Mouse (Mus musculus) heart, embryonic 14.5 days (tissue): ENCODE data around the gene Fez1. TPM values are rescaled to one million over a fixed set of nuclear protein-coding genes. Genes with fewer than 3 reads are reported as not detected.

ENCODE experiments used
- ATAC-seq: fragments of 200-750 bp; cut with Nextera tagmentation; 2 replicates; pipeline ENCODE4 v1.8.0; 2017; ENCODE audit warnings: low read depth, moderate TSS enrichment; ENCODE audit not compliant: insufficient number of reproducible peaks, insufficient read depth, low FRiP score
- H3K27ac ChIP-seq, 2 experiments: fragments of 200-500 bp in 1 of 2; fragments of 300-500 bp in 1 of 2; sonication (generic) in 1 of 2; replicated peaks in 1 of 2; 2 replicates each; pipeline ENCODE4 v1.5.1; 2012 to 2014; ENCODE audit warnings: low read depth in 2 of 2, low read length in 2 of 2, control low read depth in 1 of 2, mild to moderate bottlenecking in 1 of 2, mixed read lengths in 1 of 2; ENCODE audit not compliant: control insufficient read depth in 1 of 2, insufficient read depth in 1 of 2
- H3K27me3 ChIP-seq: fragments of 300-500 bp; sonication (generic); 2 replicates; pipeline ENCODE4 v1.6.1; 2014; ENCODE audit warnings: mild to moderate bottlenecking, low read length, control low read depth; ENCODE audit not compliant: control insufficient read depth, insufficient read depth
- H3K36me3 ChIP-seq: fragments of 300-500 bp; sonication (generic); 2 replicates; pipeline ENCODE4 v1.6.1; 2014; ENCODE audit warnings: mild to moderate bottlenecking, control low read depth, low read length, mixed read lengths; ENCODE audit not compliant: control insufficient read depth, insufficient read depth
- H3K4me1 ChIP-seq, 2 experiments: fragments of 200-500 bp in 1 of 2; fragments of 300-500 bp in 1 of 2; sonication (generic) in 1 of 2; 2 replicates each; pipeline ENCODE4 v1.6.1; 2012 to 2014; ENCODE audit warnings: low read length in 2 of 2, control low read depth in 1 of 2, mixed read lengths in 1 of 2; ENCODE audit not compliant: control insufficient read depth in 2 of 2, insufficient read depth in 2 of 2
- H3K4me2 ChIP-seq: fragments of 300-500 bp; sonication (generic); 2 replicates; pipeline ENCODE4 v1.6.1; 2014; ENCODE audit warnings: mild to moderate bottlenecking, low read length
- H3K4me3 ChIP-seq, 2 experiments: fragments of 200-500 bp in 1 of 2; fragments of 300-500 bp in 1 of 2; sonication (generic) in 1 of 2; 2 replicates each; pipeline ENCODE4 v1.5.1; 2012 to 2014; ENCODE audit warnings: low read length in 2 of 2, mild to moderate bottlenecking in 2 of 2, control low read depth in 1 of 2, low read depth in 1 of 2, moderate library complexity in 1 of 2; ENCODE audit not compliant: control insufficient read depth in 1 of 2, insufficient read depth in 1 of 2
- H3K9ac ChIP-seq: fragments of 300-500 bp; sonication (generic); 2 replicates; pipeline ENCODE4 v1.6.1; 2014; ENCODE audit warnings: mild to moderate bottlenecking, low read length
- H3K9me3 ChIP-seq: fragments of 300-500 bp; sonication (generic); 2 replicates; pipeline ENCODE4 v1.6.1; 2016; ENCODE audit warnings: low read length, control low read depth; ENCODE audit not compliant: control insufficient read depth
- WGBS: fragments of 180-500 bp; shearing (Covaris S2); extraction: QIAGEN DNeasy Blood & Tissue Kit; methylation state at CpG from one replicate; pipeline ENCODE4 v1.1.7; 2014; 5-methylcytosine and 5-hydroxymethylcytosine counted together
- polyA plus RNA-seq: library from polyadenylated mRNA; unstranded; fragments of >200 nt; fragmentation: Nextera tagmentation; extraction: Ambion mirVana; gene quantifications from 2 replicates; pipeline ENCODE4 v1.2.1, GENCODE M21; 2014

The Fez1 gene
- polyA plus RNA-seq, 1 experiment from 2014 or later: 2.0 TPM

DNA sequence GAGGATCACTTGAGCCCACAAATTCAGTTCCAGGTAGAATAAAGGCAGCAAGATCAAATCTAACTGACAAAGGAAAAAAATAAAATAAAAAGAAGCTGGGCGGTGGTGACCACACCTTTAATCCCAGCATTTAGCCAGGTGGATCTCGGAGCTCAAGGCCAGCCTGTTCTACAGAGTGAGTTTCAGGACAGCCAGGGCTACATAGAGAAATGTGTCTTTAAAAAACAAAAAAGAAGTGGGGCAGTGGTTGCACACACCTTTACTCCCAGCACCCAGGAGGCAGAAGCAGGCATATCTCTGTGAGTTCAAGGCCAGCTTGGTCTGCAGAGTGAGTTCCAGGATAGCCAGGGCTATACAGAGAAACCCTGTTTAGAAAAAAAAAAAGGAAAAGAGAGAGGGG lies 19.7 kb upstream of the Fez1 start:
- Histone ChIP-seq H3K9ac (no peak overlapping the region), H3K9me3 (no peaks in the 10 kb centered on the region), H3K4me3 (no peak overlapping the region), H3K4me2 (no peak overlapping the region), H3K27me3 (no peaks in the 10 kb centered on the region), H3K27ac (no peak overlapping the region), H3K36me3 (no peaks in the 10 kb centered on the region), H3K4me1 (no peaks in the 10 kb centered on the region)
- 77% methylated on average over 2 of the region's 2 CpGs for WGBS
- ATAC-seq: no peak

DNA sequence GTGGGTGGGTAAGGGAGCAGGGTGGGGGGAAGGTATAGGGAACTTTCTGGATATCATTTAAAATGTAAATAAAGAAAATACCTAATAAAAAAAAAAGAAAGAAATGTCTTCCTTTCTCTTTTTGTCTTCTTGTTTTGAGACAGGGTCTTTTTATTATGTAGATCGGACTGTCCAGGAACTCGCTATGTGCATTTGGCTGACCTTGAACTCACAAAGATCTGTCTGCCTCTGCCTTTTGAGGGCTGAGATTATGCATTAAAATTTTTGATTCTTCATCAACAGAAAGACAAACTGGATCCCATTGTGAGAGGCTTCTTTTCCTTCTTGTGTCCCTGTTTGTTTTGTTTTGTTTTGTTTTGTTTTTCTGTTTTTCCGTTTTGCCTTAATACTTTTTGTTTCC lies 18.7 kb upstream of the Fez1 start:
- ATAC-seq: no peak
- 87% methylated on average over 3 of the region's 3 CpGs for WGBS
- no peak overlapping the region for H3K9ac ChIP-seq
- H3K4me3 ChIP-seq: no peak overlapping the region
- no peaks in the 10 kb centered on the region for H3K36me3 ChIP-seq
- no peaks in the 10 kb centered on the region for H3K27me3 ChIP-seq
- H3K4me1 ChIP-seq: no peaks in the 10 kb centered on the region
- no peak overlapping the region for H3K27ac ChIP-seq
- H3K9me3 ChIP-seq: no peaks in the 10 kb centered on the region
- no peak overlapping the region for H3K4me2 ChIP-seq

DNA sequence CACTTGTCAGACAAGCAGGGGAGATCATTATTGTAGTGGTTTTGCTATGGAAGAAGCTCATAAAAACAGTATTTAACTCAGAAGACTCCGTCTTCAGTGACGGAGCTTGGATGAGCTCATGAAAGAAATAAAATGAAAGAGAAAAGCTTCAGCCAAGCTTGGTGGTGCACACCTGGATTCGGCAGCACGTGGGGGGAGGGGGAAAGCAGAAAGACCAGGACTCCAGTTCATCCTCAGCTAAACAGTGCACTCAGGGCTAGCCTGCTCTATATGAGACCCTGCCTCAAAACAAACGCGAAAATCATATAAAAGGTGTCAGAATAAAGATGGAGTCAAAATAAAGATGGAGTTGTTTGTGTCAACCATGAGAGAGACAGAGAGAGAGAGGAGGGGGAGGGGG lies 18.3 kb upstream of the Fez1 start:
- Histone ChIP-seq H3K9me3 (no peaks in the 10 kb centered on the region), H3K4me3 (no peak overlapping the region), H3K4me2 (no peak overlapping the region), H3K4me1 (no peaks in the 10 kb centered on the region), H3K36me3 (no peaks in the 10 kb centered on the region), H3K9ac (no peak overlapping the region), H3K27ac (no peak overlapping the region), H3K27me3 (no peaks in the 10 kb centered on the region)
- no peak for ATAC-seq
- 82% methylated on average over 6 of the region's 6 CpGs for WGBS

DNA sequence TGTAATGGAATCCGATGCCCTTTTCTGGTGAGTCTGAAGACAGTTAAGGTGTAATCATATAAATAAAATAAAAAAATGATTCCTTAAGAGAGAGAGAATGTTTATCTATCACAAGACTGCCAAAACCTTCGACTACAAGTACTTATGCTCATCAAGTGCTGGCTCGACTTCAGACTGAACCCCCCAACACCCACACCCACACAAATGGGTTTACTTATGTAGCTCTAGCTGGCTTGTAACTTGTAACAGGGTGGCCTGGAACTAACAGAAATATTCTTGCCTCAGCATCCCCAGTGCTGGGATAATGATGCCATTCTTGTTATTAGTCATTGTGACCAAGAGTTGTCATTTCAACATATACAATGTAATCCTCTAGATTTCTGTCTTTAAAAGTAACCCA lies 17.7 kb upstream of the Fez1 start:
- WGBS: 76% methylated on average over 3 of the region's 3 CpGs
- H3K27me3 ChIP-seq: no peaks in the 10 kb centered on the region

DNA sequence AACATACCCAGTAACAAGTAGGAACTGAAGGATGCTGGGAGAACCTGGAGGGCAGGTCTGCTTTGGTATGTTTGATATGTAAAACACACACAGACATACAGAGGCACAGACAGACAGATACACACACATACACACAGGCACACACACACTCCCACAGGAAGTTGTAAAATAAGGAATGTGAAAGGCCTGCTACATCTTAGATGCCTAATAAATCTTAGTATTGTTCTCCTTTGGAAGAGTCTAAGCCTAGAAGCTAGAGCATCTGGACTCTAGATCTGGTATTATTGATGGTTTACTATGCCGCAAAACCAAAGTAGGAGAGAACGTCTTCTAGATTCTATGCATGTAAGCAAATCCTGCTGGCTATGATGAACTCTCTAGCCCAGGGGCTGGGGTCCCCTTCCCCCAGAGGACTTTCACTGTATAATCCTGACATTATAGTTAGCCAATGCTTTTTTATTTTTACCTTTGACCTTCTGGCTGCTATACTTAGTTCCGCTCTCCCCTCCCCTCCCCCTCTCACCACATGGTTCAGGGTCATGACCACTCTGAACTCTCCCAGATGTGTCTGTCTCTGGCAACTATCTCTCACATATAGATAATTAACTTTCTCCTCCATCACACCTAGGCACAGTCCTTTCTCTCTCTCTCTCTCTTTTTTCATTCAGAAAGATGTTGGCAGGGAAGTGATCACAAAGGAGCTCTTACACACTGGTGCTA lies 16.2 kb upstream of the Fez1 start:
- H3K4me3 ChIP-seq: no peak overlapping the region
- H3K9ac ChIP-seq: no peak overlapping the region
- no peak overlapping the region for H3K27ac ChIP-seq
- no peaks in the 10 kb centered on the region for H3K9me3 ChIP-seq
- no peaks in the 10 kb centered on the region for H3K36me3 ChIP-seq
- H3K4me1 ChIP-seq: no peaks in the 10 kb centered on the region
- no peaks in the 10 kb centered on the region for H3K27me3 ChIP-seq
- 90% methylated on average over 3 of the region's 3 CpGs for WGBS
- ATAC-seq: no peak
- no peak overlapping the region for H3K4me2 ChIP-seq

More for the DNA sequence above, 17.7 kb upstream of the Fez1 start:
- no peaks in the 10 kb centered on the region for H3K9me3 ChIP-seq
- H3K4me3 ChIP-seq: no peak overlapping the region
- H3K36me3 ChIP-seq: no peaks in the 10 kb centered on the region
- no peak overlapping the region for H3K9ac ChIP-seq
- no peak overlapping the region for H3K27ac ChIP-seq
- ATAC-seq: no peak
- H3K4me1 ChIP-seq: no peaks in the 10 kb centered on the region
- H3K4me2 ChIP-seq: no peak overlapping the region

DNA sequence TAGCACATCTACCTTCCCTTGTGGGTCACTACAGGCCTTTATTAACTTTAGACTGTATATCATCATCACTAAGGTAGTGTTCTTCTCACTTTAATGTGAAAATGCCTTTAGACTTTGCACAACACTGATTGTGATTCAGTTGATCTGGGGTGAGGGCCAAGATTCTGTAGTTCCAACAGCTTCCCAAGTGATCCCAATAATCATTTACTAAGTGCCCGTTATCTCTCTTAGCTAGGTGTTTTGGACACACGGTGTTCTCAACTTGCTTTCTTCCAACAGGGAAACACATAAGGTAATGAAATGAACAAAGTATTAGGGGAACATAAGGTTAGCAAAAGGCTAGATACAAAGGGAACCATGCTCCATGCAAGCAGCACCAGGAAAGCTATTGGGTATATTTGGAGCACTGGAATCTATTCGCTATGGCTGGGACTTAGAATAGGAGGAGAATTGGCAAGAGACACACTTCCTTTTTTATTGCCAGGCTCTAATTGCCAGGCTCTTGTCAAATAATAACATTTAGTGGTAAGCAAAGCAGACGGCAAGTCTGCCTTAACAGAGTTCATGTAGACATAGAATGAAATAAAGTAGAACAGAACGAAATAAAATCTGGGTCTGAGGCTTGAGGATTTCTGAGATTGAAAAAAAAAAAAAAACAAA lies 13.4 kb upstream of the Fez1 start:
- Histone ChIP-seq H3K36me3 (no peaks in the 10 kb centered on the region), H3K4me2 (no peak overlapping the region), H3K9me3 (no peaks in the 10 kb centered on the region), H3K9ac (no peak overlapping the region), H3K4me1 (no peaks in the 10 kb centered on the region), H3K4me3 (no peak overlapping the region), H3K27me3 (no peaks in the 10 kb centered on the region), H3K27ac (no peak overlapping the region)
- no peak for ATAC-seq
- WGBS: 71% methylated on average over 5 of the region's 5 CpGs

DNA sequence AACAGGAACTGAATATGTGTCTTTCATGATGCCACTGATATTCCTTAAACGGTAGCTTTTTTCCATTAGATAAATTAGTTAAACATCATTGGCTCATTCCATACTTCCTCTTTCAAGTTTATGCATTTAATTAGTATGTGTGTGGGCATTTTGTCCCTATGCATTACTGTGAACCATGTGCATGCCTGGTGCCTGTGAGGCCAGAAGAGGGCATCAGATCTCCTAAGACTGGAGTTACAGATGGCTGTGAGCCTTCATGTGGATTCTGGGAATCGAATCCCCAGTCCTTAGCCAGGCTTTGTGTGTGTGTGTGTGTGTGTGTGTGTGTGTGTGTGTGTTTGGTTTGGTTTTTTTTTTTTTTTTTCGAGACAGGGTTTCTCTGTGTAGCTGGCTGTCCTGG lies 7.2 kb upstream of the Fez1 start:
- WGBS: 72% methylated on average over 3 of the region's 3 CpGs
- Histone ChIP-seq H3K4me1 (no peaks in the 10 kb centered on the region), H3K27me3 (no peaks in the 10 kb centered on the region), H3K36me3 (no peaks in the 10 kb centered on the region), H3K9ac (no peak overlapping the region), H3K4me2 (no peak overlapping the region), H3K4me3 (no peak overlapping the region), H3K9me3 (no peaks in the 10 kb centered on the region), H3K27ac (no peak overlapping the region)
- ATAC-seq: no peak

DNA sequence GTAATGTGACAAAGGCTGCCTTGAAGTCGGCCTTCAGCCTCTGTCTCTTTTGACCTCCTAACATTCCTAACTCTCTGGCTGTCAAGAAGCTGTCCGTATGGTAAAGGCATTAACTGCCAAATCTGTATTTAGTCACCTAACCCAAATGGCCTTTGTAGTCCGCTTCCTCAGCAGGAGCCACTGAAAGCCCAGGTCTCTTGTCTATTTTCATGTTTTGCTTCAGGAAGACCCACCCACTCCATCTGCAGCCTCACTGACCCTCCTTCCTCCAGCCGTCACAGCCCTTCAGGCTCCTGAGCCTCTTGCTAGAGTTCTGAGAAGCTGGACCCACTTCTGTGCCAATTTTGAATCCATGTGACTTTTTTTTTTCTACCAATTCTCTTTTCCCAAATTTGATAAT lies 2.8 kb upstream of the Fez1 start:
- H3K9me3 ChIP-seq: no peaks in the 10 kb centered on the region
- no peaks in the 10 kb centered on the region for H3K36me3 ChIP-seq
- ATAC-seq: no peak
- H3K4me2 ChIP-seq: no peak overlapping the region
- WGBS: 44% methylated on average over 4 of the region's 4 CpGs
- H3K4me1 ChIP-seq: peaks cover 0 to 2% of the 10 kb centered on the region in 2 experiments; a peak in 1 of 4 replicates
- no peak overlapping the region for H3K27ac ChIP-seq
- no peak overlapping the region for H3K4me3 ChIP-seq
- H3K9ac ChIP-seq: no peak overlapping the region
- H3K27me3 ChIP-seq: no peaks in the 10 kb centered on the region
